Mouse (Mus musculus) liver, postnatal 0 days (tissue): ENCODE measurements around the gene Nom1. TPM values are rescaled to one million over a fixed set of nuclear protein-coding genes. Genes with fewer than 3 reads are reported as not detected.

Experiments
- ATAC-seq: fragments of 200-750 bp; cut with Nextera tagmentation; 2 replicates; pipeline ENCODE4 v1.8.0; 2017; ENCODE audit warnings: mild to moderate bottlenecking, moderate library complexity
- DNase-seq: peaks from one replicate; pipeline ENCODE4 v3.0.0-alpha.2; 2016
- H3K27ac ChIP-seq: fragments of 300-500 bp; sonication (generic); 2 replicates; pipeline ENCODE4 v1.5.1; 2014; ENCODE audit warnings: antibody characterized with exemption, moderate library complexity, mild to moderate bottlenecking, low read depth
- H3K27me3 ChIP-seq: fragments of 300-500 bp; sonication (generic); 2 replicates; pipeline ENCODE4 v1.6.1; 2014; ENCODE audit warnings: low read length, control low read depth, mixed read lengths; ENCODE audit not compliant: insufficient read depth
- H3K36me3 ChIP-seq: fragments of 300-500 bp; sonication (generic); replicated peaks from 2 replicates; pipeline ENCODE4 v1.6.1; 2014; ENCODE audit warnings: mild to moderate bottlenecking, control low read depth, low read length, moderate library complexity, mixed read lengths; ENCODE audit not compliant: insufficient read depth
- H3K4me1 ChIP-seq: fragments of 300-500 bp; sonication (generic); 2 replicates; pipeline ENCODE4 v1.6.1; 2014; ENCODE audit warnings: antibody characterized with exemption, mild to moderate bottlenecking, control low read depth; ENCODE audit not compliant: insufficient read depth
- H3K4me2 ChIP-seq: fragments of 300-500 bp; sonication (generic); 2 replicates; pipeline ENCODE4 v1.6.1; 2014; ENCODE audit warnings: low read depth, mild to moderate bottlenecking, low read length, moderate library complexity, mixed read lengths
- H3K4me3 ChIP-seq: fragments of 300-500 bp; sonication (generic); 2 replicates; pipeline ENCODE4 v1.5.1; 2014; ENCODE audit warnings: low read depth, low read length
- H3K9ac ChIP-seq: fragments of 300-500 bp; sonication (generic); replicated peaks from 2 replicates; pipeline ENCODE4 v1.6.1; 2014; ENCODE audit warnings: mild to moderate bottlenecking, moderate library complexity
- H3K9me3 ChIP-seq: fragments of 300-500 bp; sonication (generic); 2 replicates; pipeline ENCODE4 v1.6.1; 2016; ENCODE audit warnings: mild to moderate bottlenecking, control low read depth, low read length, mixed read lengths
- CTCF ChIP-seq: sonication (generic); IDR thresholded peaks from 2 replicates; pipeline ENCODE4 v1.5.1; 2016; ENCODE audit warnings: antibody characterized with exemption, low read depth
- EP300 ChIP-seq: IDR thresholded peaks from 2 replicates; pipeline ENCODE4 v1.6.1; 2016; ENCODE audit warnings: antibody characterized with exemption, low read depth, mild to moderate bottlenecking
- WGBS: fragments of 180-500 bp; shearing (Covaris S2); extraction: QIAGEN DNeasy Blood & Tissue Kit; methylation state at CpG from one replicate; pipeline ENCODE4 v1.1.7; 2014; ENCODE audit not compliant: insufficient replicate concordance; 5-methylcytosine and 5-hydroxymethylcytosine counted together
- polyA plus RNA-seq: library from polyadenylated mRNA; unstranded; fragments of >200 nt; fragmentation: Nextera tagmentation; extraction: Ambion mirVana; gene quantifications from 2 replicates; pipeline ENCODE4 v1.2.1, GENCODE M21; 2015

Gene Nom1
- polyA plus RNA-seq, 1 experiment from 2014 or later: 13.2 TPM

- no peak overlapping the region for H3K4me3 ChIP-seq
- H3K9me3 ChIP-seq: no peaks in the 10 kb centered on the region
- WGBS: 6% methylated on average over 10 of the region's 10 CpGs
- H3K27me3 ChIP-seq: peaks cover 100% of the 10 kb centered on the region
- no peak for DNase-seq
- H3K4me2 ChIP-seq: no peak overlapping the region
- no peak for TF ChIP-seq EP300
- no peak for TF ChIP-seq CTCF
- no peaks in the 10 kb centered on the region for H3K36me3 ChIP-seq
- no peak for ATAC-seq
- H3K9ac ChIP-seq: no peak overlapping the region
- H3K4me1 ChIP-seq: peaks cover 3% of the 10 kb centered on the region; the same call in 1 of the 2 replicates
- no peak overlapping the region for H3K27ac ChIP-seq
Measured at GRCm38 (mm10) chr5:29475041-29475440, 40.6 kb downstream of the Nom1 start.

- Histone ChIP-seq H3K9ac (no peak overlapping the region), H3K9me3 (no peaks in the 10 kb centered on the region), H3K4me3 (no peak overlapping the region), H3K4me2 (no peak overlapping the region), H3K27me3 (peaks cover 100% of the 10 kb centered on the region), H3K27ac (no peak overlapping the region), H3K4me1 (peaks cover 3% of the 10 kb centered on the region; the same call in 1 of the 2 replicates), H3K36me3 (no peaks in the 10 kb centered on the region)
- 5% methylated on average over 5 of the region's 5 CpGs for WGBS
- TF ChIP-seq CTCF (no peak), EP300 (no peak)
- DNase-seq: no peak
- no peak for ATAC-seq
Measured at GRCm38 (mm10) chr5:29475556-29475955, 41.1 kb downstream of the Nom1 start.

GRCm38 (mm10) chr5:29476021-29476420 lies 41.6 kb downstream of the Nom1 start:
- H3K27me3 ChIP-seq: peaks cover 100% of the 10 kb centered on the region
- H3K27ac ChIP-seq: no peak overlapping the region
- TF ChIP-seq CTCF (no peak), EP300 (no peak)
- H3K4me1 ChIP-seq: peaks cover 3% of the 10 kb centered on the region; the same call in 1 of the 2 replicates
- no peak for DNase-seq
- no peak overlapping the region for H3K4me2 ChIP-seq
- WGBS: 0% methylated on average over 1 of the region's 1 CpGs
- no peak for ATAC-seq
- H3K4me3 ChIP-seq: no peak overlapping the region
- H3K36me3 ChIP-seq: no peaks in the 10 kb centered on the region
- H3K9ac ChIP-seq: no peak overlapping the region
- no peaks in the 10 kb centered on the region for H3K9me3 ChIP-seq

- Histone ChIP-seq H3K9ac (no peak overlapping the region), H3K9me3 (no peaks in the 10 kb centered on the region), H3K36me3 (no peaks in the 10 kb centered on the region), H3K4me1 (peaks cover 3% of the 10 kb centered on the region; the same call in 1 of the 2 replicates), H3K4me2 (peak overlapping the region; percentile 49), H3K4me3 (peak overlapping the region; percentile 26), H3K27me3 (peaks cover 97% of the 10 kb centered on the region), H3K27ac (no peak overlapping the region)
- ATAC-seq (no peak), DNase-seq (no peak)
- 3% methylated on average over 50 of the region's 73 CpGs for WGBS
- TF ChIP-seq CTCF (no peak), EP300 (no peak)
Measured at GRCm38 (mm10) chr5:29477474-29478207, 43.2 kb downstream of the Nom1 start.

GRCm38 (mm10) chr5:29478208-29479197 lies 44.0 kb downstream of the Nom1 start, which contains the start of gene Mnx1:
Mnx1 (minus strand) TSS chr5:29478470.
- WGBS: 1% methylated on average over 65 of the region's 65 CpGs
- ATAC-seq: no peak
- peak; percentile 20 for DNase-seq
- Histone ChIP-seq H3K27me3 (peaks cover 97% of the 10 kb centered on the region), H3K27ac (no peak within 1 kb of the TSS), H3K4me1 (peaks cover 3% of the 10 kb centered on the region; the same call in 1 of the 2 replicates), H3K4me3 (peak within 1 kb of the TSS; percentile 26), H3K4me2 (peak within 1 kb of the TSS; percentile 49), H3K9ac (no peak within 1 kb of the TSS), H3K36me3 (no peaks in the 10 kb centered on the region), H3K9me3 (no peaks in the 10 kb centered on the region)
- no peak for TF ChIP-seq EP300
- no peak for TF ChIP-seq CTCF

- Histone ChIP-seq H3K4me1 (peaks cover 3% of the 10 kb centered on the region; the same call in 1 of the 2 replicates), H3K27me3 (peaks cover 96% of the 10 kb centered on the region), H3K9ac (no peak overlapping the region), H3K9me3 (no peaks in the 10 kb centered on the region), H3K4me2 (no peak overlapping the region), H3K36me3 (no peaks in the 10 kb centered on the region), H3K27ac (no peak overlapping the region), H3K4me3 (no peak overlapping the region)
- TF ChIP-seq CTCF (peak; percentile 27; the same call in 1 of the 2 replicates), EP300 (no peak)
- ATAC-seq (no peak), DNase-seq (no peak)
- WGBS: 1% methylated on average over 14 of the region's 14 CpGs
Measured at GRCm38 (mm10) chr5:29479198-29479593, 44.7 kb downstream of the Nom1 start.
